Mouse (Mus musculus) G1E (cell line): ENCODE measurements around the gene Ghr. TPM values are rescaled to one million over a fixed set of nuclear protein-coding genes. Genes with fewer than 3 reads are reported as not detected.

Experiments
- ATAC-seq: 2 replicates; pipeline ENCODE4 v1.8.0; 2016; ENCODE audit warnings: mild to moderate bottlenecking; ENCODE audit not compliant: insufficient number of reproducible peaks, poor library complexity, low FRiP score, severe bottlenecking; ENCODE audit errors: extremely low read depth
- DNase-seq: peaks from one replicate; pipeline ENCODE4 v3.0.0; 2012; ENCODE audit warnings: low spot score
- H3K27me3 ChIP-seq: 2 replicates; pipeline ENCODE4 v1.6.1; 2012; ENCODE audit warnings: mild to moderate bottlenecking, low read length, inconsistent platforms; ENCODE audit not compliant: insufficient read depth
- H3K36me3 ChIP-seq: replicated peaks from 2 replicates; pipeline ENCODE3; 2012; ENCODE audit warnings: mild to moderate bottlenecking, inconsistent platforms
- H3K4me1 ChIP-seq: 2 replicates; pipeline ENCODE4 v1.6.1; 2012; ENCODE audit warnings: low read depth, low read length, inconsistent platforms, mixed read lengths; ENCODE audit not compliant: insufficient read depth
- H3K4me3 ChIP-seq: 2 replicates; pipeline ENCODE4 v1.5.1; 2012; ENCODE audit warnings: low read depth, mild to moderate bottlenecking, inconsistent platforms, low read length, moderate library complexity, mixed read lengths
- H3K9me3 ChIP-seq: replicated peaks from 2 replicates; pipeline ENCODE4 v1.6.1; 2012; ENCODE audit warnings: inconsistent platforms
- CTCF ChIP-seq: IDR thresholded peaks from 2 replicates; pipeline ENCODE4 v1.5.1; 2012; ENCODE audit warnings: low read depth, low read length, inconsistent platforms, mixed read lengths
- GATA1 ChIP-seq: IDR thresholded peaks from 2 replicates; pipeline ENCODE4 v1.6.1; 2012; ENCODE audit warnings: borderline replicate concordance, low read length, inconsistent platforms, mixed read lengths
- GATA2 ChIP-seq: IDR thresholded peaks from 2 replicates; pipeline ENCODE4 v1.6.1; 2012; ENCODE audit warnings: low read depth, low read length, inconsistent platforms, borderline replicate concordance
- POLR2AphosphoS5 ChIP-seq: IDR thresholded peaks from 2 replicates; pipeline ENCODE4 v1.6.1; 2012; ENCODE audit warnings: low read depth, low read length, inconsistent platforms; ENCODE audit not compliant: insufficient replicate concordance
- TAL1 ChIP-seq: conservative IDR thresholded peaks from 2 replicates; pipeline ENCODE4 v1.6.1; 2012; ENCODE audit warnings: low read depth, low read length, inconsistent platforms, mixed read lengths
- polyA plus RNA-seq: library from polyadenylated mRNA; stranded (reverse); fragments of >175 nt; gene quantifications from 2 replicates; pipeline ENCODE4 v1.2.3, GENCODE M21; 2012
- total RNA-seq, 2 experiments: library from RNA; stranded (forward) in 1 of 2; stranded (reverse) in 1 of 2; fragments of 200-1000 nt in 1 of 2; fragments of >200 nt in 1 of 2; fragmentation: Nextera tagmentation in 1 of 2; gene quantifications; 2 replicates each; pipeline ENCODE4 v1.2.3; 2014 to 2017

Ghr gene
- total and polyA plus RNA-seq, 3 experiments = 0.66 TPM; not detected in 2

GRCm38 (mm10) chr15:3580216-3580615 is 3.1 kb downstream of the Ghr start:
- Histone ChIP-seq H3K9me3 (no peaks in the 10 kb centered on the region), H3K4me3 (no peak overlapping the region), H3K27me3 (peaks cover 4% of the 10 kb centered on the region; the same call in 1 of the 2 replicates), H3K36me3 (no peaks in the 10 kb centered on the region), H3K4me1 (no peaks in the 10 kb centered on the region)
- ATAC-seq (no peak), DNase-seq (no peak)
- no peak for TF ChIP-seq GATA1
- TF ChIP-seq CTCF = no peak

GRCm38 (mm10) chr15:3578286-3578980 is 4.9 kb downstream of the Ghr start:
- ATAC-seq = no peak

GRCm38 (mm10) chr15:3569178-3569903 is 14.0 kb downstream of the Ghr start:
- Histone ChIP-seq H3K4me1 (no peaks in the 10 kb centered on the region), H3K27me3 (no peaks in the 10 kb centered on the region), H3K4me3 (no peak overlapping the region), H3K36me3 (no peaks in the 10 kb centered on the region), H3K9me3 (no peaks in the 10 kb centered on the region)
- TF ChIP-seq CTCF (no peak), POLR2AphosphoS5 (no peak), TAL1 (no peak), GATA1 (no peak), GATA2 (no peak)
- ATAC-seq (no peak), DNase-seq (no peak)

More at GRCm38 (mm10) chr15:3578286-3578980, 4.9 kb downstream of the Ghr start:
- no peak for DNase-seq
- no peaks in the 10 kb centered on the region for H3K36me3 ChIP-seq
- H3K9me3 ChIP-seq = no peaks in the 10 kb centered on the region
- H3K4me1 ChIP-seq = no peaks in the 10 kb centered on the region
- peaks cover 4% of the 10 kb centered on the region; the same call in 1 of the 2 replicates for H3K27me3 ChIP-seq
- TF ChIP-seq GATA2 (no peak), CTCF (no peak), TAL1 (no peak), GATA1 (no peak), POLR2AphosphoS5 (no peak)
- no peak overlapping the region for H3K4me3 ChIP-seq

- H3K4me3 ChIP-seq = no peak overlapping the region
- ATAC-seq = no peak
- no peaks in the 10 kb centered on the region for H3K36me3 ChIP-seq
- no peak for DNase-seq
- no peaks in the 10 kb centered on the region for H3K4me1 ChIP-seq
- no peak for TF ChIP-seq GATA1
- TF ChIP-seq CTCF = no peak
- TF ChIP-seq GATA2 = no peak
- TF ChIP-seq POLR2AphosphoS5 = no peak
- TF ChIP-seq TAL1 = no peak
- no peaks in the 10 kb centered on the region for H3K9me3 ChIP-seq
- no peaks in the 10 kb centered on the region for H3K27me3 ChIP-seq
These were observed 18.7 kb downstream of the Ghr start for GRCm38 (mm10) chr15:3564570-3564969.

GRCm38 (mm10) chr15:3563929-3564516 is 19.3 kb downstream of the Ghr start:
- no peaks in the 10 kb centered on the region for H3K4me1 ChIP-seq
- no peaks in the 10 kb centered on the region for H3K36me3 ChIP-seq
- DNase-seq (no peak), ATAC-seq (no peak)
- no peak overlapping the region for H3K4me3 ChIP-seq
- no peaks in the 10 kb centered on the region for H3K27me3 ChIP-seq
- no peak for TF ChIP-seq TAL1
- no peaks in the 10 kb centered on the region for H3K9me3 ChIP-seq

GRCm38 (mm10) chr15:3563473-3563872 is 19.8 kb downstream of the Ghr start:
- no peak overlapping the region for H3K4me3 ChIP-seq
- TF ChIP-seq CTCF (no peak), GATA2 (no peak), TAL1 (no peak), POLR2AphosphoS5 (no peak), GATA1 (no peak)
- DNase-seq (no peak), ATAC-seq (no peak)
- H3K4me1 ChIP-seq = no peaks in the 10 kb centered on the region
- no peaks in the 10 kb centered on the region for H3K27me3 ChIP-seq
- H3K36me3 ChIP-seq = no peaks in the 10 kb centered on the region
- no peaks in the 10 kb centered on the region for H3K9me3 ChIP-seq
